Mouse (Mus musculus): ENCODE data around the gene Gfy.
A peak's percentile ranks its signal among the peaks of the same experiment; 100 is the strongest.

The Gfy gene

GRCm38 (mm10) chr7:45148534-45149098 lies 30.8 kb downstream of the Gfy start:
- DNase-seq (ENCODE audit: low spot score), result no peak

- no peak for DNase-seq (ENCODE audit: low spot score)
Observed at GRCm38 (mm10) chr7:45147899-45148298, 31.5 kb downstream of the Gfy start.

GRCm38 (mm10) chr7:45147267-45147666 lies 32.1 kb downstream of the Gfy start:
- DNase-seq (ENCODE audit: low spot score), result no peak

- DNase-seq (ENCODE audit: low spot score), result no peak
Observed at GRCm38 (mm10) chr7:45145460-45145859, 33.9 kb downstream of the Gfy start.

GRCm38 (mm10) chr7:45144368-45145174 lies 34.8 kb downstream of the Gfy start:
- no peak for DNase-seq (ENCODE audit: low spot score)

- no peak for DNase-seq (ENCODE audit: low spot score)
Observed at GRCm38 (mm10) chr7:45141914-45142313, 37.5 kb downstream of the Gfy start.

GRCm38 (mm10) chr7:45141319-45141718 lies 38.0 kb downstream of the Gfy start:
- no peak for DNase-seq (ENCODE audit: low spot score)

- no peak for DNase-seq (ENCODE audit: low spot score)
Observed at GRCm38 (mm10) chr7:45139904-45140723, 39.3 kb downstream of the Gfy start.

DNA sequence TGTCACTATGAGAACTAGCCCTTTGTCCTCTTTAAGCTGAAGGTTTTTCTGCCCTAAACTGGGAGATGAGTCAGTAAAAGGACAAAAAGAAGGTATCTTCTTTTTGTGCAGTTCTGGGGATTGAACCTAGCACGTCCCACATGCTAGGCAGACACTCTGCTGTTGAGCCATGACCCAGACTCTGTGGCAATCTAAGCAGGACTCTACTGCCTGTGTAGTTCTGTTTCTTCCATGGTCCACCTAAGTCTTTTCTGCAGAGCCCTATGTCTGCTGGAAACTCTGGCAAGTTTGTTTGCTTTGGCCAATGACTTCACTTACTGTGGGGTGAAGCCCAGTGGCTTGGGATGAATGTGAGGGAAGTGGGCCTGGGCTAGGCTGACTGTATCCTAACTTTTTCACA lies 41.0 kb downstream of the Gfy start:
- no peak for DNase-seq (ENCODE audit: low spot score)

DNA sequence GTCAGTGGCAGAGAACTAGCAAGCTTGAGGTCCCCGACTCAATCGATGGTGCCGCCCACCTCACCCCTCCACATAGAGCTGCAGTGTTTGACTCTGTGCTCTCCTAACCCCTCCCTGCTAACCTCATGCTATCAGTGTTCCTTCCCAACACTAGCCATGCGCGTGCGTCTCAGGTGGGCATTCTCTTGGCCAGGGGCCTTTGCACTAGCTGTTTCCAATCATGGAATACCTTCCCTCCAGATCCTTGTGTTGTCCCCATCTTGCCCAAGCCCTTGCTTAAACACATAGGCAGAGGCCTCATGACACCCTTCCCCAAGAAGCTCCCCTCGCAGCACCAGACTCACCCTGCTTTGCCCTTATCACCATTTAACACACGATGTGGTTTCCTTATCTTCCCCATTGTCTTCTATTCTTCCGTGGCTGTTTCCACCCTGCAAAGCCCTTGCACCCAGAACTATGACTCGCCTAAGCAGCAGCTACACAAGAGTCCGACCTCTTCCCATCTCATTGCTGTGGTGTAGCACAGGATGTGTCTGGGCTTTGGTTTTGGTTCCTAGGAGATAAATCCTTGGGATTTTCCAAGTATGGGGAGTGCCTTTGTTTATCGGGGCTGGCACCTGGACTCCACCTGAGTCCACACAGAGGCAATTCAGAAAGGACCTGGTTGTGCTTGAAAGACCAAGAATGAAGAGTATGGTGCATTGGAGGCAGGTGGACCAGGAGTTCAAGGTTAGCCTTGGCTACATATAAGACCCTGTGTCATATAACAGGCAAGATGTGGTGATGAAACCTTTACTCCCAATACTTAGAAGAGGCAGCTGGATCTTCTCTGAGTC lies 42.0 kb downstream of the Gfy start:
- no peak for DNase-seq (ENCODE audit: low spot score)

DNA sequence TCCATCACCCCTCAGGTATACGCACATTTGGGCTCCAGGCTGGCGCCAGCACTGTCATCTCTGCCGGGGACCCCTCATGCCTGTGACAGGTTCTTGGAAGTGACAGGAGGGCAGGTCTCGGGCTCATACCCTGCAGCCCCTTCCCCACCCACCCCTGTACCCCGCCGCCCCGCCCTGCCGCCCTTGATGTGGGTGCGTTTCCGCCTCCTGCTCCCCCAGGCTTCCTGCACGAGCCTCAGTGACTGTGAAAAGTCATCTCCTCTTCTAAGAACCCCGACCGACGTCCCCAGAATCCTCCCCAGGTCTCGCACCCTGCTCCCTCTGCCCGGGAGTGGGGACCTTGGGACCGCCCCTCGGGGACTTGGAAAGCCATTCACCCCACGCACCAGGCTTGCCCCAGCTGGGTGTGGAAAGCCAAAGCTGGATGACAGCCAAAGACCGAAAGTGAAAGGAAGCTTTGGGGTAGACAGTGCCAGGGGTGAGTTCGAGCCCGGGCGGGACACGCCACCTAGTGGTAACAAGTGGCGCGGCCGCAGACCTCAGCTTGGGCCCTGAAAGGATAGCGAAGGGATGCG lies 43.3 kb downstream of the Gfy start, which contains the start of the genes Gm45713 and Flt3l:
Gm45713 (minus strand) TSS at position 239 of the 575 bp plus-strand sequence.
Flt3l (minus strand) TSS at position 440 of the 575 bp plus-strand sequence.
- peak; percentile 75 for DNase-seq (ENCODE audit: low spot score)

DNA sequence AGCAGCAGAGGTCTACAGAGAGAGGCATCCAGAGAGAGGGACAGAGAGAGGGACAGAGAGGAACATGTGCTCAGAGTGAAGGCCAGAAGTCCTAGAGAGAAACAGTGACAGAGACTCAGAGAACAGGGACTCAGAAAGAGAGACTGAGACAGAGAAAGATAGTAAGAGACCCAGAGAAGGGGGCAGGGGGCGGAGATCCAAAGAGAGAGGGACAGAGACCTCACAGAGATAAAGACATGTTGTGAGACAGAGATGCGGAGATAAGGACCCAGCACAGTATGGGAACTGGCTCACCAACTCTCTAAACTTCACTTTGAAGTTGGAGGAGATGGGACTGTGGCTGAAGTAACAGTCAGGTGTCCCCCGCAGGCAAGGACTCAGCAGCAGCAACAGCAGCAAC lies 44.0 kb downstream of the Gfy start:
- no peak for DNase-seq (ENCODE audit: low spot score)

DNA sequence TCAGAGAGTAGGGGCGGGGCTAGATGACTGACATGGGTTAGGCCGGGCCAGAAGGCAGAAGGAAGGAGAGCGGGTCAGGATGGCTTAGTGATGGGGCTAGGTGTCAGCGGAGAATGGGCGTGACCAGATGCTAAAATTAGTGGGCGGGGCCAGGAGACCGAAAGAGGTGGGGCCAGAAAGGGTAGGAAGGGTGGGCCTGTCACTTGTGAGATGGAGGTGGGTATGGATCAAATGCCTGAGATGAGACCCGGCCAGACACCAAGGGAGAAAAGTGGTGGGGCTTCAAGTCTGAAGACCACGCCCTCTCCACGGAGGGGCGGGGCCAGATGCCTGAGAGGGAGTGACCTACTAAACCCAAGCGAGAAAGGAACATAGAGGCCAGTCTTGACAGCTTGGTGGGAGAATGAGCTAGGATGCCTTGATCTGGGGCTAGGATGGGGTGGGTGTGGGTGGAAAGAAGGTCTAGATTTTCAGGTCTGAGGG lies 44.8 kb downstream of the Gfy start:
- no peak for DNase-seq (ENCODE audit: low spot score)

DNA sequence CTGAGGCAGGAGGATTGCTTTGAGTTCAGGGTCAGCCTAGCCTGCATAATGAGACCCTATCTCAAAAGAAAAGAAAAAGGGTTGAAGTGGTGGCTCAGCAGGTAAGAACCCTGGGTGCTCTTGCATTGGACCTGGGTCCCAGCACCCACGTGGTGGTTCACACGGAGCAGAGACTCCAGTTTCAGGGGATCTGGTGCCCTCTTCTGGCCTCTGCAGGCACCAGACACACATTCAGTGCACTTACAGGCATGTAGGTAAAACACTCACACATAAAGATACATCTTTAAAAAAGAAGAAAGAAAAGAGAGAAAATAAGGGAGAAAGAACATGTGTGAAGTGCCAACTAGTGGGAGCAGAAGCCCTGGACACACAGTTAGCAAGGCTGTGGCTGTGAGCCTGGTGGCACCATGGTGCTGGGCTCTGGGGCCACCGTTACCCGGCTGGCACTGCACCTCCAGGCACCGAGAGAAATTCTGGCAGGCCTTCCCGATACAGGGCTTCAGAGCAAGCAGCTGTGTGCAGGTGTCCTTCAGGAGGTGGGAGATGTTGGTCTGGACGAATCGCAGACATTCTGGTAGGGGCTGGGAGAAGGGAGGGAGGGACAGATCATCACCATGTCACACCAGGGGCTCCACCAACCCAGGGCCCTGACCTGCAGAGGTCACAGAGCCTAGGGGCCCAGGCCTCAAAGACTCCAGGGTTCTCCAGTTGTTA lies 45.8 kb downstream of the Gfy start:
- DNase-seq (ENCODE audit: low spot score), result no peak

DNA sequence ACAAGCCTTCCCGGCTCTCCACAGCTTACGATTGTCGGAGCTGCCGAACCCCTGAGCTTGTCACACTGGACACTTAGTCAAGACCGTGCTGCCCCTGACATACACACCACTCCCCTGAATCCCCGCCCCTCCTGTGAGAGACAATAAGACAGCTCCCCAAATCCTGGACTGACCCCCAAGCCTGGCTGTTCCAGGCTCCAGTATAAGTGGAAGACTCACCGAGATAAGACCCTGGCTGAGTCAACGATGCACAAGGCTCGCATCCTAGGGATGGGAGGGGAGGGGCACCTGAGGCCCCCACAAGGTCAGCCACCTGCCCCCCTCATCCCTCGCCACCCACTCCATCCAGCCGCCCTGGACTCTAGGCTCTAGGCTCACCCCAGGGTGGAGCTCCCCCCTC lies 47.5 kb downstream of the Gfy start:
- no peak for DNase-seq (ENCODE audit: low spot score)

DNA sequence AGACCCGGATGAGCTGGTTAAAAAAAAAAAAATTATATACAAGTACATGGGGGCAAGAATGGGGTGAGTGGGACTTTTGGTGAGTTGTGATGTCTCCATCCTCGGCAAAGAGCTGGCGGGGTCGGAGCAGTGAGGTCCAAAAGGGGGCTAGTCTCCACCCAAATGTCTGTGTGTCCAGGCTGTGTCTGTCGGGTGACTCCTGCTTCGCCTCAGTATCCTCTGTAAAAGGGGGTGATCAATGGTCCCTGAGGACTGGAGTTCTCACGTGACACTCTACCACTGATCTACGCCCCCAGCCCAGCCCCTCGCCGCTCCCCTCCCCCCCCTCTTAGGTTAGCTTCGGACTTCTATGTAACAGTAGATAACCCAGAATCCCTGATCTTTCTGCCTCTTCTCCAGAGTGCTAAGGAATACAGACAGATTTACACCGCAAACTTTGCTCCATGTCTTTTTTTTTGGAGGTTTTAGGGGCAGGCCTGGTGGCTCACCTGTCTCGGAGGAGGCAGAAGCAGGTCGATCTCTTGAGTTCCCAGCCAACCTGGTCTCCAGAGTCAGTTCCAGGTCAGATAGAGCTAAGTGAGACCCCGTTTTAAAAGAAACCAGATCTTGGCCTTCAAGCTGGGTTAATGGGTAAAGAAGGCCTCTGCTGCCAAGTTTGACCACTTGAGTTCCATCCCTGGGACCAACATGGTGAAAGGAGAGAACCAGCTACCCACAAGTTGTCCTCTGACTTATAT lies 49.4 kb downstream of the Gfy start:
- DNase-seq (ENCODE audit: low spot score), result no peak

GRCm38 (mm10) chr7:45129318-45129717 lies 50.1 kb downstream of the Gfy start:
- no peak for DNase-seq (ENCODE audit: low spot score)

GRCm38 (mm10) chr7:45128624-45129246 lies 50.6 kb downstream of the Gfy start, which contains the start of gene Rpl13a:
Rpl13a (minus strand) TSS chr7:45128761.
- peak; percentile 88 for DNase-seq (ENCODE audit: low spot score)

DNA sequence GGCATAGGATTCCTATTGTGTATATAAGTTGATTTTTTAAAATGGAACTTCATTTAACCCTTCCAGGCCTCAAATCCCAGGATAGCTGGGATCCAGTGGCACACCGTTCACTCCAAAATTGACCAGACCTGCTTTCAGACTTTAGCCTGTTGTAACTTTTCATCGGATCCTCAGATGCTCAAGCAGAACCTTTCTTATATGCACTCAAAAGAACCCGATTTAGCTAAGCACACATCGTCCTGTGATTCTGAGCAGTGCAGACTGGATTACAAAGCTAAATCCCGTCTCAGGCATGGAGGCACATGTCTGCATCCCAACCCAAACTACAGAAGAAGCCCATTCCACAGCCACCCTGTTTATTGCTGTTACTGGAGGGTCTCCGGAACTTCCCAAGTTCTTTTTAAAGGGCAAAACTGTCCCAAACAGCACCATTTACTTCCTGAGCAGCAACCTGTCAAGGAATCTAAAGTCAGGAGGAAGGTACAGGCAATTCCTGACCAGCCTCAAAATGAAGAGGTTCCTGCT lies 51.6 kb downstream of the Gfy start:
- no peak for DNase-seq (ENCODE audit: low spot score)
